Mouse (Mus musculus) right cerebral cortex, postnatal 10 days (tissue): ENCODE measurements around the gene Mgat4a.

Experiments used
- DNase-seq, 2 experiments: peaks; one replicate each; pipeline ENCODE4 v3.0.0; 2021; ENCODE audit warnings: low spot score in 2 of 2

The Mgat4a gene

GRCm38 (mm10) chr1:37398961-37399360 lies 141.9 kb downstream of the Mgat4a start:
- DNase-seq = no peak

DNA sequence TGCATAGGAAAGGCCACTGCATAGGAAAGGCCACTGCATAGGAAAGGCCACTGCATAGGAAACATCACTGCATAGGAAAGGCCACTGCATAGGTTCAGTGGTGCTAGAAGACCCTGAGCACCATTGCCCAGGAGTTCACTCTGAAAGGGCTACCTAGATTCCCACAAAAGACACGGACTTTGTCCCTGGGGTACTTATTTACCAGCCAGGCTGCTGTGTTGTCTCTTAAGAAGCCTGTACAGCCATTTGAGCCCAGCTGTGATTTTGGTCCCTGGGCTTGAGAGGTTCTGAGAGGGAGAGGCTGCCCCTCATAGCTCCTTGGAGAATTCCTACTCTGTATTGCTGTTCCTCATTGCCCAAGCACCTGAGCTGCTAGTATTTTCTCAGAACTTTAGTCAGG lies 144.3 kb downstream of the Mgat4a start:
- no peak for DNase-seq

DNA sequence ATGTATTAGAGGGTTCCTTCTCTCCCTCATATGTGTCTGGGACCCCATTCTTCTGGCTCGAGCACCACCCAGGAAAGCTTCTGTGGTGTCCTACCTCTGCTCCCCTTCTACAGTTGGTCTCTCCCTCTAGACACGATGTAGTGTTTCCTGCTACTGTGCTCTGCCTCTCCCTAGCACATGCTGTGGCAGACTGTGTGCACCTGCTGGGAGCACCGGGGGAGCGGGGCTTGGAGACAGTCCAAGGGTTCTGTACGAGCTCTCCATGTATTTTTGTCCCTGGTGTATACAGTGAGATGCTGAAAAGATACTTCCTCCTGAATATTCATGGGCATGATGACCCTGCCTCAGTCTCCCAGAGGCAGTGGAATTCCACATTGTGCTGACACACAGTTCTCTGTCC lies 147.6 kb downstream of the Mgat4a start:
- peak; percentile 69 to 78 for DNase-seq
